Mouse (Mus musculus) adrenal gland, postnatal 25 days (tissue): ENCODE measurements at regions not wholly inside any gene's neighbourhood (a gene's known extent, or its start where the extent isn't known, plus 50 kb on each side); places are given as distances from the start of the nearest gene placed in this dataset.
"Not testable (repeated sequence)": the region's sequence is repeated elsewhere in the genome, so short reads cannot be mapped to it uniquely, and the experiment has no call there.

Experiments
- DNase-seq: peaks from one replicate; pipeline ENCODE4 v3.0.0; 2021; ENCODE audit warnings: mixed read lengths

DNA sequence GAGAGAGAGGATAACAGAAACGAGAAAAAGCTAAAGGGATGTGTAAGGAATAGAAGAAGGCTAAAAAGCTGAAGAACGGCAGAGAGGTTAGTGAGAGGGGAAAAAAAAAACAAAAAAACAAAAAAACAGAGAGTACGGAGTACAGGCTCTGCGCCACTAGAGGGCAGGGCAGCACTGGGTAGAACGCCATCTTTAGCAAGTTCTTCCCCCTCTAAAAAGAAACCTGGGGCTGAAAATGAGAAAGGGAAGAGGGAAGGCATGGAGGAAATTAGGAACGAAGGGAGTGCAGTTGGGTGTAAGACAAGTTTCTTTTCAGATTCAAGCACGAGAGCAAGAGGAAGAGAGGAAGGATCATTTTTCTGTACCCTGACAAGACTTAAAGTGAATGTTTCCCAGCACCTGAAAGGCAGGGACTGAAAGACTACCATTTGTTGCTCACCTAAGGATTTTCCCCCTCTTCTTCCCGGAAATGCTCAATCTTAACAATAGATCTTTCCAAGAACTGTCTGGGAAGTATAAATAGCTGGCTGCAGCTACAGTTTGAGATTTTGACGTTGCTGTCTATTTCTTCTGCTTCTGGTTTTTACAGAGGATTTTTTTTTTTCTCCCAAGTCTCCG, 195.6 kb downstream of the Fam198b start:
- peak; percentile 79 for DNase-seq

GRCm38 (mm10) chr3:80081210-80081609, 196.9 kb downstream of the Fam198b start:
- DNase-seq, result no peak

DNA sequence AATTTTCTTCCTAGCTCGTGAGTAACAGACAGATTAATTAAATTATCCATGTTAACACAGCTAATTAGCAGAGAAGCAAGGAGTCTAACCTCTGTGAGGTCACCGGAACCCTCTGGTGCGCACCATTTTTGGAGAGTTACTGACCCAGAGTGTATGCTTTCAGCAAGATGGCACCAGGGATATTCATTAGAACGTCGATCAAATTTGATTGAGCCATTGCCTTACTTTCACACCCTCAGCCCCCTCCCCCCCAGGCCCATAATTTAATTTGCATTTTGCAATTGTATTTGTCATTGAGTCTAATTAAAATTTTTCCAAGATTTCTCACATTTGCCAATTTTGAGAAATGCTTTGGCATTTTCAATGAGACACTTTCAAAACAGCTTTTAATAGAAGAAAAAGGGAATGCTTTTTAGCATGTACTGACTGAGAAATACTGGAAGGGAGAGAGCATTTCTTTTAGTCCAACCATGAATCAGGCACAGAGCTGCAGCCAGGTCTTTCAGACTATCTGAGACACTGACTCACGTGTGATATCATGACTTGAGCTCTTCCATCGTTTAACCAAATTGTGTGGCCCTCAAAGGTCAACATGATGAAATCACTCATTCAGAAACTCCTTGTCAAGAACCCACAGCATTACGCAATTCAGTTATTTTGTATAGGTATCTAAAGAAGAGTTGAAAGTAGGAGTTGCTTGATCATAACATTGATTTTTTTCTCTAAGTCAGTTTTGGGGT, 198.6 kb downstream of the Fam198b start:
- no peak for DNase-seq

- no peak for DNase-seq
Measured at GRCm38 (mm10) chr3:80084168-80084567, 199.8 kb downstream of the Fam198b start.

DNA sequence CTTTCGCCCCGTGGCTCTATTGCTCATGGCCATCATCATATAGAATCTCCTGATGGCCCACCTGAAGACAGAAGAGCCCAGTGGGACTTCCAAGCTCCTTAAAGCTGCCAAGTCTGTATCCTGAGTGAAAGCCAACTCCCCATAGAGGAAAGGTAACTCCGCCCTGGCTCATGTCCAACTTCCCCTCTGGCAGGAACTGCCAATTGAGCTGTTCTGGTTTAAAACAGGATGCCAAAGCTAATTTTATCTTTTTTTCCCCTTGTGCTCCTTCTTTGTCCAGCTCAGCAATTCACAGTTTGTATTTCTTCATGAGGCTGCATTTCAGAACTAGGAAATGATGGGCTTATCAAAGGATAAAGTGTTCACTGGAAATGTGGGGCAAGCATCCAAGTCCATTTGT, 215.3 kb downstream of the Fam198b start:
- DNase-seq, result peak; percentile 37

DNA sequence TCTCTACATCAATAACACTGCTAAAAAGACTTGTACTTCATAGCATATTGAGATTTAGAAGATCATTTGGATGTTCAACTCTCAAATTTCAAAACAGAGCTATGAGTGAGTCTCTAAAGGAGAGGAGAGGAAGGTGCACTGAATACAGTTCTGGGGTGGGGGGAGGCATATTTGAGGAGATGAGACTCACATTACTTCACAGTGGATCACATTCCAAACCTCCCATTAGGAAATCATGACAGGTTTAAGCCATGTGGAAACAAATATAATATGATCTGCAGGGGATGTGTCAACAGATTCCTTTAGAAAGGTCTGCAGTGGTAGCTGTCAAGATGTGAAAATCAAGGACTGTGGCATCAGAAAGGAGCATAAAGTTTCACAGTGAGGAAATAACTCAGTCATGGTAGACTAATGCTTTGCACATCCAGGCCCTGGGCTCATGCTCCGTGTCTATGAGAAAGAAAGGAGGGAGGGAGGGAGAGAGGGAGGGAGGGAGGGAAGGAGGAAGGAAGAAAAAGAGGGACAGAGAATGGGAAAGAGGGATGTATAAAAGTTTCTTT, 235.9 kb downstream of the Fam198b start:
- no peak for DNase-seq

DNA sequence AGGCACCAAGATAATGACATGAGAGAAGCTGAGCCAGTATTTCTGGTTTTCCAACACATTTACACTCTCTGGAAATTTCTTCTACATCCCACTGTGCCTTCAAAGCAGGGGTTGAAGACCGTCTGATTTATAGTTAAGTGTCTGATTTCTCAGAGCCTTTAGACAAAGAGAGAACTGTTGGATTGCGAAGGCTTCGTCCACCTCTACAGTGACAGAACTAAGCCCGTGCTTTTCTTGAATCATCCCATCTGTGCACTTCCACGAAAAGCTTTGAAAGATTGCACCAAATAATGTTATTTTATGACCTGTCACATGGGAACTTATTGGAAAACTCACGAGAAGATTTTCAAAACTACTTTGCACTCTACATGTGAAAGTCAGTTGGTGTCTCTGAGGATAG, 239.3 kb downstream of the Fam198b start:
- no peak for DNase-seq

- no peak for DNase-seq
Measured at GRCm38 (mm10) chr3:80124621-80125020, 240.3 kb downstream of the Fam198b start.

DNA sequence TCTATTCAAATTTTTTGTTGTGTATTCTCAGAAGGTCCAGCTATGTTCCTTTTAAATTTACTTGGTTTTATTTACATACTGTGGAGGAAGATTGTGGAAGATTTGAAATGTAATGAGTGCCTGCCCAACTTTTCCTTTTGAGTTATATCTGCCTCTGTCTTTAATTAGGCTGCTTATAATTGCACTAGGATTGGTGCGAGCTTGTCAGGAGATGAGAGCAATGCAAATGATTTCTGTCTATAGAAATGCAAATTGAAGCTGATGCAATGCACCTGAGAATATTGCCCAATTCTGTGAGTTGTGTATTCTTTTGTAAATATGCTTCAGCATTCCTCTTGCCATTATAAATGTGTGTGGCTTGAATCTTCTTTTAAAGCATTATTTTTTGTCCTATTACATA, 257.4 kb downstream of the Fam198b start:
- DNase-seq, result no peak

DNA sequence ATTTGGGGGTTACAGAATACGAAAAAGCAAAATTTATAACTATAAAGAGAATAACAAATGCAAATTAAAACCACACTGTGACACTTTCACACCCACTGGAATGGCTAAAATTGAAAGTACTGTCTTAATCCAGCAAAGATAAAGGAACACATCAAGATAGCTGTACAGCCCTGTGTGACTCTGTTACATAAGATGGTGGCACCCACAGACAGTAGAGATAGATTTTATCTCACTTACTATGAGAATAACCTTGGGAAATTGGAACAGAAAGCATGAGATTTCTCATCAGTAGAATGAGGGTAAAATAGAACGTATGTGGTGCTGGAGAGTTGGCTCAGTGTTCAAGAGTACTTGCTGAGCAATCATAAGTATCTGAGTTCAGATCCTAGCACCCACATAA, 276.1 kb downstream of the Fam198b start:
- DNase-seq, result no peak

DNA sequence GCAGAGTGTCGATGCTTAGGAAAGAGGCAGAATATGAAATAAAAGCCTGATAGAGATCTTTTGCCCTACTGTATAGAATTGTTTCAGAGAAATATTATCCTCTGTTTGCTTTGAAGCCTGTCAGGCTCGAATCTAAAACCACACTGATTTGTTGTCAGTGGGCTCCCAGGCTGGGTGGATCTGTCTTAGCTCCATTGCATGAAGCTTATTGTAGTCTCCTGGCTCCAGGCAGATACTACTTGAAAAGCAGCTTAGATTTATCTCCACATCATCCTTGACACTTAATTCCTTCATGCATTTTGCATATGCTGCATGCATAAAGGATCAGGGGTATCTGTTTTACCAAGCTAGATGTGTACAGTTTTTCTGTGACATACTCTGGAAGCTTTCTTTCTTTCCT, 297.4 kb downstream of the Fam198b start:
- no peak for DNase-seq

DNA sequence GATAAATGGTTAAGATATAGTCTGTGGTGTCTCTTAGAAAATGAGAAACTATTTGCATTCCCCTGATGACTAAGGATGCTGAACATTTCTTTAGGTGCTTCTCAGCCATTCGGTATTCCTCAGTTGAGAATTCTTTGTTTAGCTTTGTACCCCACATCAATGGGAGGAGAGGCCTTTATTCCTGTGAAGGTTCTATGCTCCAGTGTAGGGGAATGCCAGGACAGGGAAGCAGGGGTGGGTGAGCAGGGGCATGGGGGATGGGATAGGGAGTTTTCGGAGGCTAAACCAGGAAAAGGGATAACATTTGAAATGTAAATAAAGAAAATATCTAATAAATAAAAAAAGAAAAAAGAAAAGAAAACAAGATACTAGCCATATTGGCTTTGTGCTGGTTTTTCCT, 297.8 kb downstream of the Fam198b start:
- not testable (repeated sequence) for DNase-seq

DNA sequence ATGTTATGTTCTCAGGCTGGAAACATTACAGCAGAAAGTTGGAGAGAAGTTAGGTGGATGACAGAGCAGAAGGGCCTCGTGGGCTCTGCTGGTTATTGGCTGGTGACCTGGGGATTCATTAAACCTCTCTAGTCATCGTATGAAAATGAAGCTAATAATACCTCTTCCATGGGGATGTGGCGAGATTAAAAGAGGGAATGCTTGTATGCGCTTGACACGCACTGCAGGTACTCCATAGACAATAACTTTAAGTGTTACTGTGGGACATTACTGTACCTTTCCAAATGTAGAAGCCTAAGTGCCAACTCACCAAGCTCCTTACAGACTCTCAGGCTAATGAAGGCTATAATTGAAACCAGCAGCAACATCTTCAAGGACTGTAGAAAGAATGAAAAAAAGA, 303.1 kb downstream of the Fam198b start:
- DNase-seq, result no peak

GRCm38 (mm10) chr3:80200904-80201303, 316.6 kb downstream of the Fam198b start:
- no peak for DNase-seq

DNA sequence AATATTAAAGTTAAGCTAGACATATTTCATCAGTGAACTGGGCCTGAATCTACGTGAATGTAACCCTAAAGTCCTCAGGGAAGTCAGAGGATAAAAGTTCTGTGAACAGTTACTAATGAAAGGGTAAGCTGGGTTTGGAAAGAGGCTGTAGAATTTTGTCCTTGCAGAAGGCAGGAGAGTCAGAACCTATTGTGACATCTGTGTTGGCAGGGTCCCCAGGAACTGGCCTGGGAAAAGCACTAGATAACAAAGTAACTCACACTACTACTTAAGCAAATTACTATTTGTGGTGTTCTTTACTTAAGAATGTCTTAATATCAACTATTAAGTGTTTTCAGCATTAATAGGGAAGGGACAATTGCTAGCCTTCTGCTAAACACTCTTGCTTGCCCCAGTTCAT, 320.5 kb downstream of the Fam198b start:
- peak; percentile 31 for DNase-seq

- DNase-seq, result no peak
Measured at GRCm38 (mm10) chr3:80205351-80205750, 321.0 kb downstream of the Fam198b start.

- no peak for DNase-seq
Measured at GRCm38 (mm10) chr3:80207022-80207421, 322.7 kb downstream of the Fam198b start.

DNA sequence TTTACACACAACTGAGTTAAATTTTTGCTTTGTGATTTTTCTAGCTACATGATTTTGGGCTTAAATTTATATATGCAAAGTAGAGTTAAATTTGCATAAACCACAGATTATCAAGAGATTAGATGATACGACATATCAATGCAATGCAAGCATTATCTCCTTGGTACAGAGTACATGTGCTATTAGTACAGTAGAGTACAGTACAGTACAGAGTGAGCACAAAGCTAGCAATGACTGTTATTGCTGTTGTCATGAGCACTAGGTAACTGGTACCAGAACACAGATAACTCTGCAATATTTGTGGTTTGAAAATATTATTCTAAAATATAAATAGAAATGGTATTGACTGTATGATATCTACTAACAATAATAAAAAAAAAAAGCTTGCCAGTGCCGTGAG, 323.7 kb downstream of the Fam198b start:
- DNase-seq, result no peak

- no peak for DNase-seq
Measured at GRCm38 (mm10) chr3:80209596-80209995, 325.3 kb downstream of the Fam198b start.

DNA sequence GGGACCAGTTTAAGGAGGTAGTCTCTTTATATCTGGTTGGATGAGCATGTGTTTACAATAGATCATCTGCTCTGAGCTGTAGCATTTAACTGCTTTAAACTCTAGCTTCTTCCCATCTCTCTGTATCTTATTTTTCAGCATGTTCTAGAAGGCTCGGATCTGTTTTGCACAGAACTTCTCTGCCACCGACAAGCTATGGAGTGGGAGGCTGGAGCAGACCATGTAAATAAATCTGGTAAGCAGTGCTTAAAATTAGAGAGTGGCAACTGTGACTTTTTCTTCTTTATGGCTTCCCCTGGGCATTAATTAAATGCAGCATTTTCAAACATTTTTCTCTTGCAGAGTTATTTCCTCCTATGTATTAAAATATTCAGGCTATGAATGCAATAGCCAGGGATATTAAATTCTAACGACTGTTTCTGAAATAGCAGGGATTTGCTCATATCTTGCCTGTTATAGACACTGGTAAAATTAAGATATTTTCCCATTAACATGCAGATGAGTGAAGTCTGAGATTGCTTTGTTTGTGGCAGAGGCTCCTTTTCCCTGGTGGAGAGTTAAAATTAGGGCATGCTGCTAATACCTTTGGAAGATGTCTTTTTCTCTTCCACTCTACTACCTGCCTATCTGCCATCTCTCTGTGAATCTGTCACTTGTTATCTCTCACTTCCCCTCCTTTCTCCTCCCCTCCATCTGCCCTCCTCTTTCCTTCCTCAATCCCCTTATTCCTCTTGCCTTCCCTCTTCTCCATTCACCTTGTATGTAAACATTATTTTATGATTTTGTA, 327.2 kb downstream of the Fam198b start:
- DNase-seq, result no peak

GRCm38 (mm10) chr3:80248611-80249010, 364.3 kb downstream of the Fam198b start:
- no peak for DNase-seq

DNA sequence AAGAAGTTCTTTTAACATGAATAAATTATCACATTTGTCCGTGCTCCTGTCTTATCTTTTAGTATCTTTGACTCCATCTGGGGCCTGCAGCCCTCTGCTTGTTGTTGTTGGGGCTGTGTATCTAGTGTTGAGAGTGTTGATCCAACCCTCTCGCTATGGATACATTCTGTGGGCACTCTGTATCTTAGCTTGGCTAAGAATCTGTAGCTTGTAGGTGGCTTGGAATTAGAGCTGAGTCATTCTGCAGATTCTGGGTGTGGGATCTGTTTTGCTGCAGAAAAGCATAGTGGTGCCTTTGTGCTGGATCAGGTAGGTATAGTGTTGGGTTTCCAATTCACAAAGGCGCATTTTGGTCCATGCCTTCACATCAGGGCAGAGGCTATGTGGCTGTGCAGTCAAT, 365.6 kb downstream of the Fam198b start:
- DNase-seq, result no peak

DNA sequence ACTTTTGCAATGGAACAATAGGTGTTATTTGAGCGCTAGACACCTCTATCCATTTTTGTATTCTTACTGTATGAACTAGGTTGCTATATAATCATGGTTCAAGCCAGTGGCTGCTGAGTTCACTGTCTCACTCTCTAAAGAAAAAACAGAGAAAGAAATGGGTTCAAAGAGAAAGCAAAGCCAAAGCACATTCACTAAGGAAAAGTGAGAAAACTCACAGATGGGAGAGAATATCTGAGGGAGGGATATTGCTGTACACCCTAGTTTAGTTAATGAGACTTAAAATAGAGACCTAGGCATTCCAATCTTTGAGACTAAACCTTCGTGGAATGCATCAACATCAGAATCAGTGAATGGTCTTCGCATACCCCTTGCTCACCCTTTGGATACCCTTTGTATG, 371.0 kb downstream of the Fam198b start:
- no peak for DNase-seq
